Mouse (Mus musculus) embryo, embryonic 10 days (tissue): Measurements from ENCODE around the gene Hist1h4m.
A peak's percentile ranks its signal among the peaks of the same experiment; 100 is the strongest.
"Not testable (repeated sequence)": the region's sequence is repeated elsewhere in the genome, so short reads cannot be mapped to it uniquely, and the experiment has no call there.

Experiments used
- DNase-seq: peaks from one replicate; pipeline ENCODE4 v3.0.0-alpha.2; 2015; ENCODE audit warnings: low spot score

Gene Hist1h4m

GRCm38 (mm10) chr13:21811074-21811473 lies 472 bp upstream of the Hist1h4m start:
- DNase-seq = not testable (repeated sequence)

- DNase-seq = not testable (repeated sequence)
Observed at GRCm38 (mm10) chr13:21812092-21812491, 546 bp downstream of the Hist1h4m start.

- not testable (repeated sequence) for DNase-seq
Observed at GRCm38 (mm10) chr13:21820082-21820890, 8.7 kb downstream of the Hist1h4m start.

GRCm38 (mm10) chr13:21828511-21828910 lies 17.0 kb downstream of the Hist1h4m start:
- no peak for DNase-seq

GRCm38 (mm10) chr13:21830344-21830743 lies 18.8 kb downstream of the Hist1h4m start:
- DNase-seq = peak; percentile 10

GRCm38 (mm10) chr13:21831418-21832394 lies 20.2 kb downstream of the Hist1h4m start, which contains the start of gene Hist1h4n:
Gene Hist1h4n (minus strand): TSS chr13:21832196.
- not testable (repeated sequence) for DNase-seq

GRCm38 (mm10) chr13:21833461-21833860 lies 21.9 kb downstream of the Hist1h4m start, which contains the start of the genes Hist1h2ap and Hist1h2br:
Gene Hist1h2ap (minus strand): TSS chr13:21833507.
Gene Hist1h2br (plus strand): TSS chr13:21833743.
- DNase-seq = not testable (repeated sequence)

GRCm38 (mm10) chr13:21840508-21840907 lies 29.0 kb downstream of the Hist1h4m start:
- DNase-seq = not testable (repeated sequence)

GRCm38 (mm10) chr13:21846356-21846755 lies 34.8 kb downstream of the Hist1h4m start:
- not testable (repeated sequence) for DNase-seq

GRCm38 (mm10) chr13:21847883-21848282 lies 36.3 kb downstream of the Hist1h4m start:
- peak; percentile 78 for DNase-seq

- DNase-seq = not testable (repeated sequence)
Observed at GRCm38 (mm10) chr13:21850696-21851095, 39.1 kb downstream of the Hist1h4m start.

GRCm38 (mm10) chr13:21852215-21852945 lies 40.8 kb downstream of the Hist1h4m start:
- DNase-seq = no peak

GRCm38 (mm10) chr13:21855146-21855545 lies 43.6 kb downstream of the Hist1h4m start:
- peak; percentile 85 for DNase-seq

- peak; percentile 65 for DNase-seq
Observed at GRCm38 (mm10) chr13:21855698-21856162, 44.2 kb downstream of the Hist1h4m start.

GRCm38 (mm10) chr13:21861608-21862007 lies 50.1 kb downstream of the Hist1h4m start:
- DNase-seq = peak; percentile 76
